Mouse (Mus musculus): ENCODE data around the gene Shh. TPM values are rescaled to one million over a fixed set of nuclear protein-coding genes. Genes with fewer than 3 reads are reported as not detected.

Shh gene
- 0.10 and 0.68 TPM in 2 replicates for polyA plus RNA-seq (2016; fragmentation: Nextera tagmentation; extraction: Ambion mirVana)

GRCm38 (mm10) chr5:28466760-28467306 lies at the start of gene Shh:
TSS of gene Shh (minus strand) at chr5:28467256.
- peaks cover 36% of the 10 kb centered on the region for H3K4me1 ChIP-seq
- no peaks in the 10 kb centered on the region for H3K9me3 ChIP-seq
- peaks cover 93% of the 10 kb centered on the region for H3K27me3 ChIP-seq (ENCODE audit: insufficient read depth, poor library complexity, severe bottlenecking)
- no peaks in the 10 kb centered on the region for H3K36me3 ChIP-seq
- no peak for DNase-seq (ENCODE audit: low spot score)
- H3K27ac ChIP-seq, result no peak within 1 kb of the TSS
- WGBS, result 1% methylated on average over 31 of the region's 31 CpGs
- peak within 1 kb of the TSS; percentile 67 for H3K4me3 ChIP-seq

GRCm38 (mm10) chr5:28500792-28501439 lies 33.9 kb upstream of the Shh start:
- DNase-seq (ENCODE audit: low spot score), result no peak
- Histone ChIP-seq H3K36me3 (no peaks in the 10 kb centered on the region), H3K9me3 (no peaks in the 10 kb centered on the region), H3K27me3 (ENCODE audit: insufficient read depth, poor library complexity, severe bottlenecking) (no peaks in the 10 kb centered on the region), H3K4me3 (no peak overlapping the region), H3K4me1 (no peaks in the 10 kb centered on the region), H3K27ac (no peak overlapping the region)
- 60% methylated on average over 4 of the region's 4 CpGs for WGBS

GRCm38 (mm10) chr5:28498846-28499245 lies 31.8 kb upstream of the Shh start:
- 88% methylated on average over 4 of the region's 4 CpGs for WGBS
- no peak overlapping the region for H3K27ac ChIP-seq
- no peak for DNase-seq (ENCODE audit: low spot score)

GRCm38 (mm10) chr5:28495712-28496650 lies 28.9 kb upstream of the Shh start:
- Histone ChIP-seq H3K9me3 (no peaks in the 10 kb centered on the region), H3K4me1 (no peaks in the 10 kb centered on the region), H3K27ac (no peak overlapping the region), H3K36me3 (no peaks in the 10 kb centered on the region), H3K4me3 (no peak overlapping the region), H3K27me3 (ENCODE audit: insufficient read depth, poor library complexity, severe bottlenecking) (no peaks in the 10 kb centered on the region)
- WGBS, result 84% methylated on average over 3 of the region's 3 CpGs
- DNase-seq (ENCODE audit: low spot score), result no peak

More at GRCm38 (mm10) chr5:28498846-28499245, 31.8 kb upstream of the Shh start:
- H3K4me1 ChIP-seq, result no peaks in the 10 kb centered on the region
- H3K36me3 ChIP-seq, result no peaks in the 10 kb centered on the region
- no peaks in the 10 kb centered on the region for H3K27me3 ChIP-seq (ENCODE audit: insufficient read depth, poor library complexity, severe bottlenecking)
- H3K9me3 ChIP-seq, result no peaks in the 10 kb centered on the region
- H3K4me3 ChIP-seq, result no peak overlapping the region

GRCm38 (mm10) chr5:28493550-28493949 lies 26.5 kb upstream of the Shh start:
- Histone ChIP-seq H3K27me3 (ENCODE audit: insufficient read depth, poor library complexity, severe bottlenecking) (no peaks in the 10 kb centered on the region), H3K27ac (no peak overlapping the region), H3K4me1 (no peaks in the 10 kb centered on the region), H3K9me3 (no peaks in the 10 kb centered on the region), H3K4me3 (no peak overlapping the region), H3K36me3 (no peaks in the 10 kb centered on the region)
- peak; percentile 41 for DNase-seq (ENCODE audit: low spot score)
- 65% methylated on average over 3 of the region's 3 CpGs for WGBS

- Histone ChIP-seq H3K9me3 (no peaks in the 10 kb centered on the region), H3K4me1 (no peaks in the 10 kb centered on the region), H3K4me3 (no peak overlapping the region), H3K27me3 (ENCODE audit: insufficient read depth, poor library complexity, severe bottlenecking) (no peaks in the 10 kb centered on the region), H3K27ac (no peak overlapping the region), H3K36me3 (no peaks in the 10 kb centered on the region)
- 60% methylated on average over 3 of the region's 3 CpGs for WGBS
- peak; percentile 66 for DNase-seq (ENCODE audit: low spot score)
Measured at GRCm38 (mm10) chr5:28482991-28483390, 15.9 kb upstream of the Shh start.

GRCm38 (mm10) chr5:28481730-28482129 lies 14.7 kb upstream of the Shh start:
- peak; percentile 61 for DNase-seq (ENCODE audit: low spot score)
- WGBS, result 58% methylated on average over 2 of the region's 2 CpGs
- no peaks in the 10 kb centered on the region for H3K4me1 ChIP-seq
- H3K4me3 ChIP-seq, result no peak overlapping the region
- H3K27me3 ChIP-seq (ENCODE audit: insufficient read depth, poor library complexity, severe bottlenecking), result no peaks in the 10 kb centered on the region
- no peaks in the 10 kb centered on the region for H3K36me3 ChIP-seq
- no peak overlapping the region for H3K27ac ChIP-seq
- no peaks in the 10 kb centered on the region for H3K9me3 ChIP-seq

GRCm38 (mm10) chr5:28476389-28477379 lies 9.6 kb upstream of the Shh start:
- Histone ChIP-seq H3K4me1 (no peaks in the 10 kb centered on the region), H3K4me3 (no peak overlapping the region), H3K27ac (no peak overlapping the region), H3K27me3 (ENCODE audit: insufficient read depth, poor library complexity, severe bottlenecking) (peaks cover 19% of the 10 kb centered on the region; the same call in 1 of the 2 replicates), H3K36me3 (no peaks in the 10 kb centered on the region), H3K9me3 (no peaks in the 10 kb centered on the region)
- no peak for DNase-seq (ENCODE audit: low spot score)
- 77% methylated on average over 10 of the region's 10 CpGs for WGBS

- Histone ChIP-seq H3K4me3 (no peak overlapping the region), H3K4me1 (no peaks in the 10 kb centered on the region), H3K27ac (no peak overlapping the region), H3K27me3 (ENCODE audit: insufficient read depth, poor library complexity, severe bottlenecking) (peaks cover 45% of the 10 kb centered on the region), H3K36me3 (no peaks in the 10 kb centered on the region), H3K9me3 (no peaks in the 10 kb centered on the region)
- DNase-seq (ENCODE audit: low spot score), result no peak
- WGBS, result 83% methylated on average over 5 of the region's 5 CpGs
Measured at GRCm38 (mm10) chr5:28473556-28473955, 6.5 kb upstream of the Shh start.

- Histone ChIP-seq H3K36me3 (no peaks in the 10 kb centered on the region), H3K4me3 (no peak overlapping the region), H3K27me3 (ENCODE audit: insufficient read depth, poor library complexity, severe bottlenecking) (peaks cover 84% of the 10 kb centered on the region), H3K9me3 (no peaks in the 10 kb centered on the region), H3K4me1 (peaks cover 15% of the 10 kb centered on the region), H3K27ac (no peak overlapping the region)
- 3% methylated on average over 9 of the region's 9 CpGs for WGBS
- no peak for DNase-seq (ENCODE audit: low spot score)
Measured at GRCm38 (mm10) chr5:28469525-28470202, 2.6 kb upstream of the Shh start.

GRCm38 (mm10) chr5:28466351-28466750 lies 705 bp downstream of the Shh start:
- WGBS, result 2% methylated on average over 15 of the region's 15 CpGs
- peak overlapping the region; percentile 67 for H3K4me3 ChIP-seq
- no peaks in the 10 kb centered on the region for H3K36me3 ChIP-seq
- peaks cover 98% of the 10 kb centered on the region for H3K27me3 ChIP-seq (ENCODE audit: insufficient read depth, poor library complexity, severe bottlenecking)
- no peaks in the 10 kb centered on the region for H3K9me3 ChIP-seq
- no peak overlapping the region for H3K27ac ChIP-seq
- DNase-seq (ENCODE audit: low spot score), result no peak
- peaks cover 36% of the 10 kb centered on the region for H3K4me1 ChIP-seq

- Histone ChIP-seq H3K4me1 (peaks cover 39% of the 10 kb centered on the region), H3K27ac (no peak overlapping the region), H3K27me3 (ENCODE audit: insufficient read depth, poor library complexity, severe bottlenecking) (peaks cover 100% of the 10 kb centered on the region), H3K9me3 (no peaks in the 10 kb centered on the region), H3K4me3 (peak overlapping the region; percentile 67), H3K36me3 (no peaks in the 10 kb centered on the region)
- no peak for DNase-seq (ENCODE audit: low spot score)
- 1% methylated on average over 18 of the region's 18 CpGs for WGBS
Measured at GRCm38 (mm10) chr5:28465526-28465925, 1.5 kb downstream of the Shh start.
